Mouse (Mus musculus) neural tube, embryonic 12.5 days (tissue): ENCODE measurements around the gene Pik3r2. TPM values are rescaled to one million over a fixed set of nuclear protein-coding genes. Genes with fewer than 3 reads are reported as not detected.

Experiments
- ATAC-seq: fragments of 200-750 bp; cut with Nextera tagmentation; 2 replicates; pipeline ENCODE4 v1.8.0; 2017; ENCODE audit warnings: low read depth, mild to moderate bottlenecking, moderate TSS enrichment, moderate library complexity; ENCODE audit not compliant: low FRiP score
- H3K27ac ChIP-seq: fragments of 300-500 bp; sonication (generic); 2 replicates; pipeline ENCODE4 v1.5.1; 2016
- H3K27me3 ChIP-seq: fragments of 300-500 bp; sonication (generic); replicated peaks from 2 replicates; pipeline ENCODE4 v1.6.1; 2016; ENCODE audit warnings: mild to moderate bottlenecking
- H3K36me3 ChIP-seq: fragments of 300-500 bp; sonication (generic); 2 replicates; pipeline ENCODE4 v1.6.1; 2016; ENCODE audit warnings: mild to moderate bottlenecking
- H3K4me1 ChIP-seq: fragments of 300-500 bp; sonication (generic); 2 replicates; pipeline ENCODE4 v1.6.1; 2016
- H3K4me2 ChIP-seq: fragments of 300-500 bp; sonication (generic); replicated peaks from 2 replicates; pipeline ENCODE4 v1.6.1; 2016; ENCODE audit warnings: mild to moderate bottlenecking
- H3K4me3 ChIP-seq: fragments of 300-500 bp; sonication (generic); 2 replicates; pipeline ENCODE4 v1.5.1; 2016
- H3K9ac ChIP-seq: fragments of 300-500 bp; sonication (generic); 2 replicates; pipeline ENCODE4 v1.6.1; 2016; ENCODE audit warnings: mild to moderate bottlenecking
- H3K9me3 ChIP-seq: fragments of 300-500 bp; sonication (generic); 2 replicates; pipeline ENCODE4 v1.6.1; 2016; ENCODE audit warnings: mild to moderate bottlenecking
- WGBS: fragments of 180-500 bp; shearing (Covaris S2); methylation state at CpG from one replicate; pipeline ENCODE4 v1.1.7; 2016; 5-methylcytosine and 5-hydroxymethylcytosine counted together
- microRNA-seq: library from miRNA; unstranded; fragments of <30 nt; microRNA quantifications from one replicate; pipeline ENCODE4, GENCODE M21; 2017
- polyA plus RNA-seq: library from polyadenylated mRNA; unstranded; fragments of >200 nt; fragmentation: Nextera tagmentation; extraction: Ambion mirVana; gene quantifications from 2 replicates; pipeline ENCODE4 v1.2.1, GENCODE M21; 2016

Pik3r2 gene
- polyA plus RNA-seq, 1 experiment from 2014 or later = 84.0 TPM

- no peak overlapping the region for H3K27ac ChIP-seq
- H3K27me3 ChIP-seq = no peaks in the 10 kb centered on the region
- no peaks in the 10 kb centered on the region for H3K9me3 ChIP-seq
- ATAC-seq = no peak
- no peak overlapping the region for H3K4me3 ChIP-seq
- no peaks in the 10 kb centered on the region for H3K36me3 ChIP-seq
- no peak overlapping the region for H3K9ac ChIP-seq
- H3K4me2 ChIP-seq = no peak overlapping the region
- H3K4me1 ChIP-seq = 0 out of 2 replicates have a peak, but pooled peaks cover 4% of the 10 kb centered on the region
- WGBS = 65% methylated on average over 9 of the region's 9 CpGs
Observed at GRCm38 (mm10) chr8:70719796-70720270, 56.7 kb downstream of the Pik3r2 start.

- Histone ChIP-seq H3K4me3 (no peak within 1 kb of the TSS), H3K9me3 (no peaks in the 10 kb centered on the region), H3K4me1 (0 out of 2 replicates have a peak, but pooled peaks cover 4% of the 10 kb centered on the region), H3K27ac (no peak within 1 kb of the TSS), H3K27me3 (no peaks in the 10 kb centered on the region), H3K36me3 (no peaks in the 10 kb centered on the region), H3K4me2 (peak within 1 kb of the TSS; percentile 33), H3K9ac (no peak within 1 kb of the TSS)
- WGBS = 6% methylated on average over 19 of the region's 19 CpGs
- ATAC-seq = 0 out of 2 replicates have a peak, but pooled peaks have one; percentile 13
Observed at GRCm38 (mm10) chr8:70718297-70718696, 58.2 kb downstream of the Pik3r2 start, which contains the start of gene Gm3336. Gm3336 (plus strand) TSS chr8:70718543.

Small RNAs within 50 kb of the gene (microRNA-seq; reads per million reads assigned to microRNA genes)
- gene Mir7240 = not detected

Other genes starting within 250 kb of the Pik3r2 start
- gene Fkbp8, start 249.0 kb downstream of the Pik3r2 start, polyA plus RNA-seq = 349 and 353 TPM in 2 replicates
- gene Kxd1, start 248.8 kb downstream of the Pik3r2 start, polyA plus RNA-seq = 45.5 and 50.3 TPM in 2 replicates
- 17.8 and 19.5 TPM in 2 replicates for gene Ell, start 237.3 kb downstream of the Pik3r2 start, polyA plus RNA-seq
- 116 TPM in 2 replicates for gene Isyna1, start 182.3 kb downstream of the Pik3r2 start, polyA plus RNA-seq
- 139 and 144 TPM in 2 replicates for gene Ssbp4, start 167.8 kb downstream of the Pik3r2 start, polyA plus RNA-seq
- gene Lrrc25, start 160.6 kb downstream of the Pik3r2 start, polyA plus RNA-seq = 0.68 and 1.3 TPM in 2 replicates
- 0.14 TPM in 1 of 2 replicates, not detected in the other for gene Gdf15, start 144.3 kb downstream of the Pik3r2 start, polyA plus RNA-seq
- gene Pgpep1, start 116.3 kb downstream of the Pik3r2 start, polyA plus RNA-seq = 181 and 188 TPM in 2 replicates
- 264 and 277 TPM in 2 replicates for gene Lsm4, start 103.5 kb downstream of the Pik3r2 start, polyA plus RNA-seq
- gene Jund, start 77.8 kb downstream of the Pik3r2 start, polyA plus RNA-seq = 248 and 267 TPM in 2 replicates
- gene Iqcn, start 73.3 kb downstream of the Pik3r2 start, polyA plus RNA-seq = 0.06 and 0.16 TPM in 2 replicates
- gene Gm3336, start 58.2 kb downstream of the Pik3r2 start, polyA plus RNA-seq = not detected in 2 replicates
- 0.19 and 0.41 TPM in 2 replicates for gene Pde4c, start 53.0 kb downstream of the Pik3r2 start, polyA plus RNA-seq
- 184 and 199 TPM in 2 replicates for gene Rab3a, start 22.0 kb downstream of the Pik3r2 start, polyA plus RNA-seq
- 45.0 and 51.2 TPM in 2 replicates for gene Mpv17l2, start 15.8 kb downstream of the Pik3r2 start, polyA plus RNA-seq
- gene Mast3, start 28.3 kb upstream of the Pik3r2 start, polyA plus RNA-seq = 15.9 and 17.4 TPM in 2 replicates
- gene Il12rb1, start 31.7 kb upstream of the Pik3r2 start, polyA plus RNA-seq = not detected in 2 replicates
- gene Arrdc2, start 63.0 kb upstream of the Pik3r2 start, polyA plus RNA-seq = 9.7 and 10.2 TPM in 2 replicates
- 24.8 and 26.4 TPM in 2 replicates for gene Kcnn1, start 86.5 kb upstream of the Pik3r2 start, polyA plus RNA-seq
- gene Ccdc124, start 97.2 kb upstream of the Pik3r2 start, polyA plus RNA-seq = 142 and 145 TPM in 2 replicates
- gene Slc5a5, start 116.0 kb upstream of the Pik3r2 start, polyA plus RNA-seq = 0.91 and 1.5 TPM in 2 replicates
- gene Rpl18a, start 120.7 kb upstream of the Pik3r2 start, polyA plus RNA-seq = 2,364 and 2,595 TPM in 2 replicates
- gene Map1s, start 129.2 kb upstream of the Pik3r2 start, polyA plus RNA-seq = 59.3 and 62.6 TPM in 2 replicates